In genomic region chr5:101120509-101121201, GRCm38 (mm10) we compare ENCODE assay signal across 16 mouse cellular contexts.
DNase-seq lines count a peak whose midpoint lies in the region; ATAC-seq and TF ChIP-seq lines count a peak whose summit lies in the region.
"Had no signal": no experiment of that assay in that cellular context is flagged by ENCODE, and none has a peak within 500 bp of the region (broad histone marks: within the 10 kb centered on the region; RNA-seq: fewer than 3 reads in every experiment).

No protein-coding gene starts in this region.

- in situ Hi-C loops in CH12.LX (cut with MboI; ENCODE audit: low pct_ligation_motif_present, low pct_unique_long_range_greater_than_20kb, low sequenced_read_pairs) = loop anchor here (10.0 kb wide), 1 partner anchor 96 kb away; no protein-coding TSS in a partner anchor

- H3K4me1 ChIP-seq in heart, embryonic 14.5 days (ENCODE audit: control insufficient read depth in 2 of 2, insufficient read depth in 2 of 2, low read length in 2 of 2) = peaks cover 0 to 12% of the 10 kb centered on the region in 2 experiments; a peak in 1 of 4 replicates
- peaks cover 4% of the 10 kb centered on the region in 2 experiments; a peak in 3 of 4 replicates for H3K4me1 ChIP-seq in CH12.LX (ENCODE audit: control insufficient read depth in 1 of 2, insufficient read depth in 2 of 2)

- no peaks in the 10 kb centered on the region for H3K27me3 ChIP-seq in heart, embryonic 14.5 days (ENCODE audit: control insufficient read depth, insufficient read depth, low read length)
- no peaks in the 10 kb centered on the region for H3K27me3 ChIP-seq in CH12.LX (replicated peaks)

- no peak for TF ChIP-seq CTCF in CH12.LX (conservative IDR thresholded peaks at IDR 0.05 in 1 of 2, IDR thresholded peaks at IDR 0.05 in 1 of 2; ENCODE audit: low read depth in 2 of 2, low read length in 2 of 2)

- H3K4me2 ChIP-seq in heart, embryonic 14.5 days (ENCODE audit: low read length) = no peak overlapping the region
- H3K4me2 ChIP-seq in CH12.LX (ENCODE audit: insufficient read depth, low read depth, poor library complexity, severe bottlenecking) = no peak overlapping the region
- H3K4me2 ChIP-seq: limb, embryonic 12.5 days had no signal

- H3K4me3 ChIP-seq in heart, embryonic 14.5 days (ENCODE audit: control insufficient read depth in 1 of 2, insufficient read depth in 1 of 2, low read depth in 1 of 2, low read length in 2 of 2) = no peak overlapping the region
- H3K4me3 ChIP-seq in CH12.LX (replicated peaks in 1 of 3; ENCODE audit: low read depth in 2 of 3, low read length in 2 of 3, poor library complexity in 1 of 3) = no peak overlapping the region
- H3K4me3 ChIP-seq: limb, embryonic 12.5 days had no signal

- dilution Hi-C loops in CH12.LX (cut with MboI; ENCODE audit: extremely low pct_ligation_motif_present, extremely low pct_unique_long_range_greater_than_20kb, low sequenced_read_pairs) = no loop called here

- no peaks in the 10 kb centered on the region for H3K36me3 ChIP-seq in heart, embryonic 14.5 days (ENCODE audit: control insufficient read depth, insufficient read depth, low read length)
- H3K36me3 ChIP-seq in CH12.LX (replicated peaks in 1 of 2; ENCODE audit: control insufficient read depth in 1 of 2, insufficient read depth in 1 of 2, low read length in 1 of 2) = no peaks in the 10 kb centered on the region
- H3K36me3 ChIP-seq: limb, embryonic 12.5 days had no signal

- TF ChIP-seq RAD21 in CH12.LX (IDR thresholded peaks at IDR 0.05; ENCODE audit: low read depth, low read length) = no peak

- peak; percentile 56; the same call in 1 of the 2 replicates for ATAC-seq in heart, embryonic 14.5 days (ENCODE audit: insufficient number of reproducible peaks, insufficient read depth, low FRiP score, low read depth)
- no peak for ATAC-seq in CD4-positive, CD25-positive, alpha-beta regulatory T cell, adult 4 months
- ATAC-seq: inflammation-experienced regulatory T-cells, adult 6 months had no signal

- H3K27ac ChIP-seq in heart, embryonic 14.5 days (replicated peaks in 1 of 2; ENCODE audit: control insufficient read depth in 1 of 2, insufficient read depth in 1 of 2, low read depth in 2 of 2, low read length in 2 of 2) = peak overlapping the region in 1 of 2 experiments; percentile 39; a peak in 2 of 4 replicates
- no peak overlapping the region for H3K27ac ChIP-seq in CH12.LX (ENCODE audit: insufficient read depth, low read depth)
- H3K27ac ChIP-seq: limb, embryonic 12.5 days; liver, embryonic 14.5 days had no signal

- no peak overlapping the region for H3K9ac ChIP-seq in heart, embryonic 14.5 days (ENCODE audit: low read length)
- no peak overlapping the region for H3K9ac ChIP-seq in CH12.LX (ENCODE audit: insufficient read depth, low read depth)
- H3K9ac ChIP-seq: limb, embryonic 12.5 days; liver, embryonic 14.5 days had no signal

- H3K9me3 ChIP-seq in heart, embryonic 14.5 days (ENCODE audit: control insufficient read depth, low read length) = no peaks in the 10 kb centered on the region
- H3K9me3 ChIP-seq in CH12.LX (replicated peaks; ENCODE audit: low read length) = no peaks in the 10 kb centered on the region
- H3K9me3 ChIP-seq: limb, embryonic 12.5 days had no signal

- 38% methylated on average over 5 of the region's 5 CpGs for WGBS in heart, embryonic 14.5 days

- no peak for TF ChIP-seq EP300 in CH12.LX (IDR thresholded peaks at IDR 0.05; ENCODE audit: low read length)

- H3K79me2 ChIP-seq in CH12.LX (replicated peaks; ENCODE audit: control insufficient read depth, extremely low read depth, insufficient read depth, poor library complexity, severe bottlenecking) = no peaks in the 10 kb centered on the region

- no peak for DNase-seq in heart, postnatal 36 days
- DNase-seq in 3134 (ENCODE audit: extremely low read depth, insufficient read length, low spot score) = peak; percentile 32
- peak; percentile 17 for DNase-seq in CH12.LX (ENCODE audit: extremely low read depth)
- DNase-seq in kidney, adult 9 months = peak; percentile 12
- DNase-seq in spleen, postnatal 14 days (ENCODE audit: low spot score in 2 of 2) = no peak
- DNase-seq in embryo, embryonic 10.5 days (ENCODE audit: low spot score) = no peak
- DNase-seq: adrenal gland, adult 2 months; cerebellum, adult 8-10 months; gastrocnemius, postnatal 14 days; lung, postnatal 14 days; right cerebral cortex, postnatal 4 days had no signal

- intact Hi-C loops in heart, postnatal 36 days (cut with DNase I) = no loop called here

- no peak for TF ChIP-seq POLR2A in CH12.LX (IDR thresholded peaks at IDR 0.05; ENCODE audit: low read depth, low read length)

TF ChIP-seq in CH12.LX, 34 proteins besides CTCF, POLR2A, EP300 and RAD21:
- TF ChIP-seq ETS1 (conservative IDR thresholded peaks at IDR 0.05; ENCODE audit: low read depth, low read length) = no peak
- 0 out of 2 replicates have a peak, but pooled peaks have one; percentile 21 for TF ChIP-seq IRF4 (IDR thresholded peaks at IDR 0.05; ENCODE audit: low read depth, low read length)
- TF ChIP-seq BHLHE40 (IDR thresholded peaks at IDR 0.05; ENCODE audit: low read depth, low read length) = peak; percentile 27; the same call in 1 of the 2 replicates
TF ChIP-seq in CH12.LX: peak in this region for 2.

Comparison
In these comparisons a context has a peak if more than half of its experiments do, and no peak if none do; other contexts are left out.
1. DNase-seq: peak in 3134 (single experiment), CH12.LX (single experiment) and kidney, adult 9 months (single experiment); none in heart, postnatal 36 days (0 of 2), spleen, postnatal 14 days (0 of 2) and embryo, embryonic 10.5 days (single experiment).